Mouse (Mus musculus): ENCODE measurements at regions not wholly inside any gene's neighbourhood (a gene's known extent, or its start where the extent isn't known, plus 50 kb on each side); places are given as distances from the start of the nearest gene placed in this dataset.

- ATAC-seq (ENCODE audit: insufficient read depth, low FRiP score, low TSS enrichment): no peak
- no peaks in the 10 kb centered on the region for H3K9me3 ChIP-seq (ENCODE audit: control insufficient read depth, low read length)
- WGBS: 72% methylated on average over 1 of the region's 1 CpGs
- H3K4me2 ChIP-seq (ENCODE audit: low read depth): no peak overlapping the region
- DNase-seq (ENCODE audit: low spot score): no peak
- no peaks in the 10 kb centered on the region for H3K36me3 ChIP-seq (ENCODE audit: control insufficient read depth, insufficient read depth, low read length)
- no peaks in the 10 kb centered on the region for H3K27me3 ChIP-seq (ENCODE audit: control insufficient read depth, insufficient read depth, low read length)
- H3K27ac ChIP-seq (ENCODE audit: low read depth, low read length): no peak overlapping the region
- no peak overlapping the region for H3K4me3 ChIP-seq (ENCODE audit: low read depth, low read length)
- no peaks in the 10 kb centered on the region for H3K4me1 ChIP-seq (ENCODE audit: control insufficient read depth, insufficient read depth, low read length)
- no peak overlapping the region for H3K9ac ChIP-seq (ENCODE audit: low read length)
Measured at GRCm38 (mm10) chr4:70010466-70010865, 399.8 kb downstream of the Cdk5rap2 start.

- ATAC-seq (ENCODE audit: insufficient read depth, low FRiP score, low TSS enrichment) (no peak), DNase-seq (ENCODE audit: low spot score) (no peak)
- no peak overlapping the region for H3K4me2 ChIP-seq (ENCODE audit: low read depth)
Measured at GRCm38 (mm10) chr4:70004966-70005365, 405.3 kb downstream of the Cdk5rap2 start.

DNA sequence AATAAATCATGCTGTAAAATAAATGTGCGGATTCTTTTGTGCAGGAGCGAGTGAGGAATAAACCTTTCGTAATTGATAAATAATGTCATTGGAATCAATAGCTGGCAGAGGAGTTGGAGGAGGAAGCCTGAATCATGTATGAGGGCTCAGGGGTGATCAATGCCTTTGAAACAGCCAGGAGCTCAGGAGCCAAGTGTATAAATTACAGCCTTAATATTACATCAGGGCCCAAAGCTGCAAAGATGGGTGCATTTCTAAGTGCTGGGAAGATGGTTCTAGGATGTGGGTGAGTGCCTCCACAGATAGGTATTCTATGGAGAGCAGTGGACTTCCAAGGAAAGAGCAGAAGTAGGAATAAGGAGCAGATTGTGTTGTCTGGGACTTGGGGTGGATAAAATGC is 417.0 kb downstream of the Cdk5rap2 start:
- H3K4me1 ChIP-seq (ENCODE audit: control insufficient read depth, insufficient read depth, low read length): no peaks in the 10 kb centered on the region
- H3K27me3 ChIP-seq (ENCODE audit: control insufficient read depth, insufficient read depth, low read length): no peaks in the 10 kb centered on the region
- no peak overlapping the region for H3K9ac ChIP-seq (ENCODE audit: low read length)
- ATAC-seq (ENCODE audit: insufficient read depth, low FRiP score, low TSS enrichment): no peak
- no peaks in the 10 kb centered on the region for H3K9me3 ChIP-seq (ENCODE audit: control insufficient read depth, low read length)
- WGBS: 75% methylated on average over 3 of the region's 3 CpGs
- DNase-seq (ENCODE audit: low spot score): no peak
- H3K27ac ChIP-seq (ENCODE audit: low read depth, low read length): no peak overlapping the region
- no peaks in the 10 kb centered on the region for H3K36me3 ChIP-seq (ENCODE audit: control insufficient read depth, insufficient read depth, low read length)
- no peak overlapping the region for H3K4me2 ChIP-seq (ENCODE audit: low read depth)
- no peak overlapping the region for H3K4me3 ChIP-seq (ENCODE audit: low read depth, low read length)

More at GRCm38 (mm10) chr4:70004966-70005365, 405.3 kb downstream of the Cdk5rap2 start:
- no peaks in the 10 kb centered on the region for H3K4me1 ChIP-seq (ENCODE audit: control insufficient read depth, insufficient read depth, low read length)
- no peaks in the 10 kb centered on the region for H3K27me3 ChIP-seq (ENCODE audit: control insufficient read depth, insufficient read depth, low read length)
- H3K4me3 ChIP-seq (ENCODE audit: low read depth, low read length): no peak overlapping the region
- no peaks in the 10 kb centered on the region for H3K9me3 ChIP-seq (ENCODE audit: control insufficient read depth, low read length)
- H3K36me3 ChIP-seq (ENCODE audit: control insufficient read depth, insufficient read depth, low read length): no peaks in the 10 kb centered on the region
- H3K9ac ChIP-seq (ENCODE audit: low read length): no peak overlapping the region
- H3K27ac ChIP-seq (ENCODE audit: low read depth, low read length): no peak overlapping the region

DNA sequence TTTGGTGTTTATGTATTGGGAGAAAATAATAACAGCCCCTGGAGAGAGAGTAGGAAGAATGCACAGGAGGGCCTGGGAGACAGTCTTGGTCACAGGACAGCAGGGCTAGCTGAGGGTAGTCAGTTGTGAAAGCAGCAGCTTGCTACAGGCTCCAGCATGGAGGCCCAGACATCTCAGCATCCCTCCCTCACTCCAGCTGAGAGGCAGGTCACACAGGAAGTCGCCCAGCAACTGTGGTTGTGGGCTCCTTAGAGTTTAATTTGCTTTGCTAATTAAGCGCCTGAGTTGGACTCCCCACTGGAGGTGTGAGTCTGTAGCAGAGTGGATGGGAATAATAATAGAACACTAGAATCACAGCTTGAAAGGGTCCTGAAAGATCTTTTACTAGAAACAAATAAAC is 436.0 kb downstream of the Cdk5rap2 start:
- no peaks in the 10 kb centered on the region for H3K4me1 ChIP-seq (ENCODE audit: control insufficient read depth, insufficient read depth, low read length)
- H3K36me3 ChIP-seq (ENCODE audit: control insufficient read depth, insufficient read depth, low read length): no peaks in the 10 kb centered on the region
- no peak overlapping the region for H3K9ac ChIP-seq (ENCODE audit: low read length)
- no peak for DNase-seq (ENCODE audit: low spot score)
- H3K4me3 ChIP-seq (ENCODE audit: low read depth, low read length): no peak overlapping the region
- H3K4me2 ChIP-seq (ENCODE audit: low read depth): no peak overlapping the region
- H3K9me3 ChIP-seq (ENCODE audit: control insufficient read depth, low read length): no peaks in the 10 kb centered on the region
- WGBS: 40% methylated on average over 2 of the region's 2 CpGs
- no peaks in the 10 kb centered on the region for H3K27me3 ChIP-seq (ENCODE audit: control insufficient read depth, insufficient read depth, low read length)
- no peak overlapping the region for H3K27ac ChIP-seq (ENCODE audit: low read depth, low read length)
- no peak for ATAC-seq (ENCODE audit: insufficient read depth, low FRiP score, low TSS enrichment)

- WGBS: 69% methylated on average over 6 of the region's 6 CpGs
- no peak for ATAC-seq (ENCODE audit: insufficient read depth, low FRiP score, low TSS enrichment)
- H3K4me3 ChIP-seq (ENCODE audit: low read depth, low read length): no peak overlapping the region
Measured at GRCm38 (mm10) chr4:69973566-69973965, 436.7 kb downstream of the Cdk5rap2 start.

DNA sequence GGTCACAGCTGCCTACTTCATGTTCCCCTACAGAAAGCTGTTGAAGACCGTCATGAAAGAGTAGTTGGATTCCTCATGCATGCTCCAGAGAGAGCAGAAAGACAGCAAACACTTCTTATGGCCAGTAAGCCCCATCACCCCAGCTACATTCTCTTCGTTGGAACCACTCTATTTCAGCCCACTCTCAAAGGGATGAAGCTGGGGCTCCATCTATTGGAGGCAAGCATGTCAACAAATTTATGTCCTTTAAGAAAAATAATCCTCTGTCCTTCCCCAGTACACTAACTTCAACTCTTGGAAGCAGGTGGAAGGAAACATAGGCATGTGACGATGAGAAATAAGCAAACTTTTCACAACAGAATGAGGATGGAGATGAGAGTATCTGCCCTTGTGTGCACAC is 438.5 kb downstream of the Cdk5rap2 start:
- no peak for DNase-seq (ENCODE audit: low spot score)
- WGBS: 80% methylated on average over 3 of the region's 3 CpGs
- H3K27ac ChIP-seq (ENCODE audit: low read depth, low read length): no peak overlapping the region

More at GRCm38 (mm10) chr4:69973566-69973965, 436.7 kb downstream of the Cdk5rap2 start:
- no peak overlapping the region for H3K27ac ChIP-seq (ENCODE audit: low read depth, low read length)
- H3K4me1 ChIP-seq (ENCODE audit: control insufficient read depth, insufficient read depth, low read length): no peaks in the 10 kb centered on the region
- DNase-seq (ENCODE audit: low spot score): no peak
- H3K9me3 ChIP-seq (ENCODE audit: control insufficient read depth, low read length): no peaks in the 10 kb centered on the region
- no peaks in the 10 kb centered on the region for H3K36me3 ChIP-seq (ENCODE audit: control insufficient read depth, insufficient read depth, low read length)
- no peaks in the 10 kb centered on the region for H3K27me3 ChIP-seq (ENCODE audit: control insufficient read depth, insufficient read depth, low read length)
- no peak overlapping the region for H3K9ac ChIP-seq (ENCODE audit: low read length)
- H3K4me2 ChIP-seq (ENCODE audit: low read depth): no peak overlapping the region

GRCm38 (mm10) chr4:69968424-69968823 is 441.8 kb downstream of the Cdk5rap2 start:
- 92% methylated on average over 1 of the region's 1 CpGs for WGBS
- H3K27ac ChIP-seq (ENCODE audit: low read depth, low read length): no peak overlapping the region
- ATAC-seq (ENCODE audit: insufficient read depth, low FRiP score, low TSS enrichment): no peak

More for the DNA sequence above, 438.5 kb downstream of the Cdk5rap2 start:
- no peaks in the 10 kb centered on the region for H3K9me3 ChIP-seq (ENCODE audit: control insufficient read depth, low read length)
- no peaks in the 10 kb centered on the region for H3K36me3 ChIP-seq (ENCODE audit: control insufficient read depth, insufficient read depth, low read length)
- no peak overlapping the region for H3K4me3 ChIP-seq (ENCODE audit: low read depth, low read length)
- ATAC-seq (ENCODE audit: insufficient read depth, low FRiP score, low TSS enrichment): no peak
- no peaks in the 10 kb centered on the region for H3K27me3 ChIP-seq (ENCODE audit: control insufficient read depth, insufficient read depth, low read length)
- no peak overlapping the region for H3K9ac ChIP-seq (ENCODE audit: low read length)
- no peaks in the 10 kb centered on the region for H3K4me1 ChIP-seq (ENCODE audit: control insufficient read depth, insufficient read depth, low read length)
- H3K4me2 ChIP-seq (ENCODE audit: low read depth): no peak overlapping the region

More at GRCm38 (mm10) chr4:69968424-69968823, 441.8 kb downstream of the Cdk5rap2 start:
- H3K4me2 ChIP-seq (ENCODE audit: low read depth): no peak overlapping the region
- no peaks in the 10 kb centered on the region for H3K27me3 ChIP-seq (ENCODE audit: control insufficient read depth, insufficient read depth, low read length)
- DNase-seq (ENCODE audit: low spot score): no peak
- H3K36me3 ChIP-seq (ENCODE audit: control insufficient read depth, insufficient read depth, low read length): no peaks in the 10 kb centered on the region
- H3K4me3 ChIP-seq (ENCODE audit: low read depth, low read length): no peak overlapping the region
- H3K9ac ChIP-seq (ENCODE audit: low read length): no peak overlapping the region
- H3K9me3 ChIP-seq (ENCODE audit: control insufficient read depth, low read length): no peaks in the 10 kb centered on the region
- H3K4me1 ChIP-seq (ENCODE audit: control insufficient read depth, insufficient read depth, low read length): no peaks in the 10 kb centered on the region
